Mouse (Mus musculus) heart, adult 2 months (tissue): ENCODE results near the gene Fam184a. TPM values are rescaled to one million over a fixed set of nuclear protein-coding genes. Genes with fewer than 3 reads are reported as not detected.
"Not testable (repeated sequence)": the region's sequence is repeated elsewhere in the genome, so short reads cannot be mapped to it uniquely, and the experiment has no call there.

Source experiments
- DNase-seq, 2 experiments: peaks; one replicate each; pipeline ENCODE4 v3.0.0; 2021
- H3K27ac ChIP-seq: fragments of 200-600 bp; 2 replicates; pipeline ENCODE4 v1.8.1; 2022
- H3K27me3 ChIP-seq: fragments of 200-500 bp; 2 replicates; pipeline ENCODE4 v1.6.1; 2012; ENCODE audit warnings: mild to moderate bottlenecking, low read length, inconsistent platforms, mixed read lengths; ENCODE audit not compliant: control insufficient read depth, insufficient read depth
- H3K36me3 ChIP-seq: fragments of 200-500 bp; 2 replicates; pipeline ENCODE4 v1.6.1; 2012; ENCODE audit warnings: low read length, inconsistent platforms; ENCODE audit not compliant: control insufficient read depth, insufficient read depth
- H3K4me1 ChIP-seq: fragments of 200-500 bp; 2 replicates; pipeline ENCODE4 v1.6.1; 2011; ENCODE audit warnings: low read length; ENCODE audit not compliant: control insufficient read depth, insufficient read depth
- H3K4me3 ChIP-seq: fragments of 200-600 bp; 2 replicates; pipeline ENCODE4 v1.8.1; 2022
- H3K79me2 ChIP-seq: fragments of 200-500 bp; replicated peaks from 2 replicates; pipeline ENCODE4 v1.6.1; 2012; ENCODE audit warnings: mild to moderate bottlenecking, inconsistent platforms, low read length, moderate library complexity, mixed read lengths; ENCODE audit not compliant: control insufficient read depth, insufficient read depth
- H3K9ac ChIP-seq: fragments of 200-500 bp; 2 replicates; pipeline ENCODE4 v1.6.1; 2012; ENCODE audit warnings: low read depth, mild to moderate bottlenecking, control low read depth, inconsistent platforms, low read length, mixed read lengths
- CTCF ChIP-seq: fragments of 200-600 bp; IDR thresholded peaks from 2 replicates; pipeline ENCODE4 v1.8.1; 2022; ENCODE audit warnings: antibody characterized with exemption, mild to moderate bottlenecking, moderate library complexity
- EP300 ChIP-seq: fragments of 200-500 bp; IDR thresholded peaks from 2 replicates; pipeline ENCODE4 v1.6.1; 2011; ENCODE audit warnings: low read depth, low read length, control low read depth; ENCODE audit not compliant: insufficient read depth
- POLR2A ChIP-seq: fragments of 200-500 bp; IDR thresholded peaks from 2 replicates; pipeline ENCODE4 v1.6.1; 2011; ENCODE audit warnings: mild to moderate bottlenecking, low read depth, low read length, control low read depth; ENCODE audit not compliant: insufficient read depth
- WGBS: fragments of 180-500 bp; shearing (Covaris S2); methylation state at CpG from one replicate; pipeline ENCODE4 v1.1.7; 2018; 5-methylcytosine and 5-hydroxymethylcytosine counted together
- intact Hi-C: fragments of 180-260 bp; cut with DNase I; formaldehyde crosslinking; loops from one replicate; pipeline ENCODE4 v1.15.1; 2025
- polyA plus RNA-seq: library from polyadenylated mRNA; depleted of rRNA; stranded (reverse); fragments of >200 nt; gene quantifications from 2 replicates; pipeline ENCODE4 v1.2.3, GENCODE M21; 2012
- total RNA-seq, 2 experiments: library from RNA; stranded (reverse); gene quantifications; 2 replicates each; pipeline ENCODE4 v1.2.3; 2021

Gene Fam184a
- total and polyA plus RNA-seq, 3 experiments, result 0.53 to 0.96 (median 0.73) TPM

DNA sequence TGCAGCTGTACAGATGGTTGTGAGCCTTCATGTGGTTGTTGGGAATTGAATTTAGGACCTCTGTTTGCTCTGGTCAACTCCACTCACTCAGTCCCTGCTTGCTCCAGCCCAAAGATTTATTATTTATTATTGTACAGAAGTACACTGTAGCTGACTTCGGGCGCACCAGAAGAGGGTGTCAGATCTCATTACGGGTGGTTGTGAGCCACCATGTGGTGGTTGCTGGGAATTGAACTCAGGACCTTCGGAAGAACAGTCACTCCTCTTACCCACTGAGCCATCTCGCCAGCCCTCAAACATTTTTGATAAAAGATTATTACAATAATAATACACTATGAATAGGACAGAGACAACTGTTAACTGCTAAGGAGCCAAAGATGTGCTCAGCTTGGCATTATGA lies 96.7 kb downstream of the Fam184a start:
- DNase-seq, H3K27me3 ChIP-seq, H3K79me2 ChIP-seq, H3K27ac ChIP-seq, H3K4me3 ChIP-seq, H3K9ac ChIP-seq, intact Hi-C loops, H3K4me1 ChIP-seq, H3K36me3 ChIP-seq: not testable (repeated sequence)
- TF ChIP-seq CTCF, result peak; percentile 38
- WGBS, result 67% methylated on average over 5 of the region's 5 CpGs

GRCm38 (mm10) chr10:53650683-53651082 lies 100.2 kb downstream of the Fam184a start:
- no peak for TF ChIP-seq EP300
- no peak for TF ChIP-seq POLR2A
- TF ChIP-seq CTCF, result no peak
- Histone ChIP-seq H3K36me3 (no peaks in the 10 kb centered on the region), H3K9ac (no peak overlapping the region), H3K4me3 (no peak overlapping the region), H3K27me3 (no peaks in the 10 kb centered on the region), H3K79me2 (no peaks in the 10 kb centered on the region), H3K4me1 (no peaks in the 10 kb centered on the region), H3K27ac (no peak overlapping the region)
- DNase-seq, result no peak
- 85% methylated on average over 2 of the region's 2 CpGs for WGBS
- intact Hi-C loops, result no loop called here

DNA sequence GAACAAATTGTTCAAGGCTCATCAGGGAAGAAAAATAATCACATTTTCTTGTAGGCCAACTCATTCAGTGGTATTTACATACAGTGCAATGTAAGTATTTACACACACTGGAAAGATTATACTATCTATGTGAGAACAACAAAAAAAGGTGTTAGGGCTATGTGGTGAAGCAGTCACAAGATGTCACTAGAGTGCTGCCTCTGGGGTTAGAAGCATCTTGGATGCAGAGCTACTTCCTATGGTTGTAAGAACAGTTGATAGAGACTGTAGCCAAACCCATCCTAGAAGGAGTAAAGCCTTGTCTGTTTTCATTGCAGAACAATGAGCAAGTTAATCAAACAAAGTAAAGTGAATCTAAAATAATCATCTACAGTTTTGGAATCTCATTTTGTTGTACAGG lies 109.4 kb downstream of the Fam184a start:
- intact Hi-C loops, result loop anchor here (1.0 kb wide), 1 partner anchor 155 kb away; no protein-coding TSS in a partner anchor
- no peaks in the 10 kb centered on the region for H3K4me1 ChIP-seq
- DNase-seq, result no peak
- no peaks in the 10 kb centered on the region for H3K27me3 ChIP-seq
- H3K36me3 ChIP-seq, result no peaks in the 10 kb centered on the region
- H3K9ac ChIP-seq, result no peak overlapping the region
- TF ChIP-seq CTCF (peak; percentile 85), EP300 (no peak)
- H3K79me2 ChIP-seq, result no peaks in the 10 kb centered on the region
- H3K27ac ChIP-seq, result no peak overlapping the region
- no peak overlapping the region for H3K4me3 ChIP-seq

GRCm38 (mm10) chr10:53635246-53635971 lies 115.5 kb downstream of the Fam184a start:
- H3K4me3 ChIP-seq, result peak overlapping the region; percentile 22; the same call in 1 of the 2 replicates
- WGBS, result 20% methylated on average over 13 of the region's 13 CpGs
- H3K79me2 ChIP-seq, result no peaks in the 10 kb centered on the region
- H3K27ac ChIP-seq, result peak overlapping the region; percentile 49
- H3K27me3 ChIP-seq, result no peaks in the 10 kb centered on the region
- peak in 1 of 2 experiments; percentile 12 for DNase-seq
- H3K4me1 ChIP-seq, result no peaks in the 10 kb centered on the region
- no peaks in the 10 kb centered on the region for H3K36me3 ChIP-seq
- H3K9ac ChIP-seq, result no peak overlapping the region
- no peak for TF ChIP-seq EP300
- TF ChIP-seq CTCF, result no peak
- no peak for TF ChIP-seq POLR2A
- intact Hi-C loops, result loop anchor here (5.0 kb wide), 1 partner anchor 227 kb away; no protein-coding TSS in a partner anchor

GRCm38 (mm10) chr10:53634160-53634559 lies 116.8 kb downstream of the Fam184a start:
- Histone ChIP-seq H3K36me3 (no peaks in the 10 kb centered on the region), H3K27ac (no peak overlapping the region), H3K27me3 (no peaks in the 10 kb centered on the region), H3K9ac (no peak overlapping the region), H3K4me1 (no peaks in the 10 kb centered on the region), H3K79me2 (no peaks in the 10 kb centered on the region), H3K4me3 (no peak overlapping the region)
- TF ChIP-seq EP300, result no peak
- no peak for TF ChIP-seq CTCF
- no peak for TF ChIP-seq POLR2A
- intact Hi-C loops, result no loop called here
- 83% methylated on average over 10 of the region's 10 CpGs for WGBS
- no peak for DNase-seq

DNA sequence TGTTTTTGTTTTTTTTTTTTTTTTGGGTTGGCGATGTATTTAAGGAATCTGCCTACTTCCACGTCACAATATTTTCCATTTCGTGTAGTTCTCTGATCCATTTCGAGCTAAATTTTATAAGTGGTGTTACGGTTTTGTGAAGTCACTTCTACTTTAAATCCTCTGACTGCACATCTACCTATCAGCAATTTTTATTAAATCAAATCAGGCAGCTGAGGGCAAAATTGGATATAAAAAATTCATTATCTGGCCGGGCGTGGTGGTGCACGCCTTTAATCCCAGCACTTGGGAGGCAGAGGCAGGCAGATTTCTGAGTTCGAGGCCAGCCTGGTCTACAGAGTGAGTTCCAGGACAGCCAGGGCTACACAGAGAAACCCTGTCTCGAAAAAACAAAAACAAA lies 120.6 kb downstream of the Fam184a start, which contains the start of gene Mcm9:
TSS of gene Mcm9 (minus strand) at position 101 of the 400 bp plus-strand sequence.
- 55% methylated on average over 10 of the region's 10 CpGs for WGBS
- H3K79me2 ChIP-seq, intact Hi-C loops, DNase-seq, H3K4me1 ChIP-seq, H3K27me3 ChIP-seq, H3K36me3 ChIP-seq: not testable (repeated sequence)
- Histone ChIP-seq H3K9ac (peak within 1 kb of the TSS; percentile 75), H3K27ac (peak within 1 kb of the TSS; percentile 94), H3K4me3 (peak within 1 kb of the TSS; percentile 94)
